13 mouse cellular contexts compared by ENCODE assay signal in genomic region chr12:79354621-79355020, GRCm38 (mm10). TPM values are rescaled to one million over a fixed set of nuclear protein-coding genes. Genes with fewer than 3 reads are reported as not detected.
DNase-seq lines count a peak whose midpoint lies in the region; ATAC-seq and TF ChIP-seq lines count a peak whose summit lies in the region.
"Had no signal": no experiment of that assay in that cellular context is flagged by ENCODE, and none has a peak within 500 bp of the region (broad histone marks: within the 10 kb centered on the region; RNA-seq: fewer than 3 reads in every experiment).

No protein-coding gene starts in this region.

- no peak overlapping the region for H3K4me3 ChIP-seq in lung, embryonic 15.5 days
- H3K4me3 ChIP-seq in lung, adult 2 months (replicated peaks; ENCODE audit: extremely low read depth, low read depth, low read length): no peak overlapping the region
- H3K4me3 ChIP-seq in stomach, postnatal 0 days (ENCODE audit: low read depth, low read length): no peak overlapping the region
- no peak overlapping the region for H3K4me3 ChIP-seq in forebrain, embryonic 14.5 days (ENCODE audit: low read depth, low read length)
- H3K4me3 ChIP-seq in left cerebral cortex, adult 2 months: no peak overlapping the region

- H3K27me3 ChIP-seq in lung, embryonic 15.5 days: no peaks in the 10 kb centered on the region
- no peaks in the 10 kb centered on the region for H3K27me3 ChIP-seq in stomach, postnatal 0 days (ENCODE audit: control insufficient read depth, insufficient read depth, low read length)
- H3K27me3 ChIP-seq in forebrain, embryonic 14.5 days (replicated peaks; ENCODE audit: control insufficient read depth, insufficient read depth, low read length): no peaks in the 10 kb centered on the region

- intact Hi-C loops in left cerebral cortex, adult 2 months (cut with DNase I): no loop called here

- H3K4me1 ChIP-seq in lung, embryonic 15.5 days: peaks cover 42% of the 10 kb centered on the region
- H3K4me1 ChIP-seq in lung, adult 2 months (ENCODE audit: control insufficient read depth, insufficient read depth, low read length): peaks cover 16% of the 10 kb centered on the region
- H3K4me1 ChIP-seq in stomach, postnatal 0 days (replicated peaks; ENCODE audit: control insufficient read depth, insufficient read depth): peaks cover 11% of the 10 kb centered on the region; the same call in 1 of the 2 replicates
- no peaks in the 10 kb centered on the region for H3K4me1 ChIP-seq in forebrain, embryonic 14.5 days (ENCODE audit: control insufficient read depth, insufficient read depth, low read length)

- 40% methylated on average over 7 of the region's 7 CpGs for WGBS in lung, embryonic 15.5 days
- 36% methylated on average over 7 of the region's 7 CpGs for WGBS in lung, adult 2 months
- WGBS in stomach, postnatal 0 days: 26% methylated on average over 7 of the region's 7 CpGs
- WGBS in forebrain, embryonic 14.5 days: 77% methylated on average over 7 of the region's 7 CpGs

- TF ChIP-seq CTCF in lung, adult 2 months (IDR thresholded peaks at IDR 0.05; ENCODE audit: insufficient read depth, low read length): no peak
- TF ChIP-seq CTCF in stomach, postnatal 0 days (IDR thresholded peaks at IDR 0.05; ENCODE audit: low read depth): no peak
- no peak for TF ChIP-seq CTCF in left cerebral cortex, adult 2 months (IDR thresholded peaks at IDR 0.05)

- H3K9ac ChIP-seq in lung, embryonic 15.5 days: no peak overlapping the region
- no peak overlapping the region for H3K9ac ChIP-seq in stomach, postnatal 0 days (ENCODE audit: low read length)
- no peak overlapping the region for H3K9ac ChIP-seq in forebrain, embryonic 14.5 days (ENCODE audit: low read length)
- H3K9ac ChIP-seq: hindbrain, embryonic 14.5 days; liver, embryonic 14.5 days had no signal

- no peak for ATAC-seq in lung, embryonic 15.5 days (ENCODE audit: borderline replicate concordance, extremely low read depth, low FRiP score, low TSS enrichment)
- ATAC-seq in stomach, postnatal 0 days (ENCODE audit: low FRiP score, low TSS enrichment): peak; percentile 36; the same call in 1 of the 2 replicates
- no peak for ATAC-seq in forebrain, embryonic 14.5 days

- no peak for TF ChIP-seq POLR2A in lung, adult 2 months (IDR thresholded peaks at IDR 0.05; ENCODE audit: borderline replicate concordance, extremely low read depth, low read depth, low read length)

- TF ChIP-seq EP300 in stomach, postnatal 0 days (optimal IDR thresholded peaks at IDR 0.05): no peak

- peak; percentile 15 for DNase-seq in adrenal gland, adult 8-10 months
- no peak for DNase-seq in adrenal gland, postnatal 10 days
- no peak for DNase-seq in lung, adult 2 months
- DNase-seq in kidney, postnatal 36 days: peak; percentile 47 to 58
- DNase-seq in stomach, postnatal 0 days (ENCODE audit: low spot score): no peak
- DNase-seq in forebrain, embryonic 14.5 days (ENCODE audit: low spot score): no peak
- no peak for DNase-seq in left cerebral cortex, adult 2 months (ENCODE audit: extremely low spot score in 1 of 2, low spot score in 2 of 2)
- DNase-seq: adrenal gland, adult 2 months; midbrain, embryonic 14.5 days; thymus, postnatal 36 days had no signal

- no peak overlapping the region for H3K4me2 ChIP-seq in lung, embryonic 15.5 days
- no peak overlapping the region for H3K4me2 ChIP-seq in stomach, postnatal 0 days (replicated peaks; ENCODE audit: low read depth)
- H3K4me2 ChIP-seq in forebrain, embryonic 14.5 days (ENCODE audit: low read length): no peak overlapping the region
- H3K4me2 ChIP-seq: hindbrain, embryonic 14.5 days had no signal

- H3K27ac ChIP-seq in lung, embryonic 15.5 days: peak overlapping the region; percentile 51; the same call in 1 of the 2 replicates
- H3K27ac ChIP-seq in stomach, postnatal 0 days (replicated peaks): peak overlapping the region; percentile 49; the same call in 1 of the 2 replicates
- no peak overlapping the region for H3K27ac ChIP-seq in forebrain, embryonic 14.5 days (ENCODE audit: low read depth, low read length)
- no peak overlapping the region for H3K27ac ChIP-seq in left cerebral cortex, adult 2 months
- H3K27ac ChIP-seq: hindbrain, embryonic 14.5 days; liver, embryonic 14.5 days had no signal

- no peaks in the 10 kb centered on the region for H3K36me3 ChIP-seq in lung, embryonic 15.5 days
- H3K36me3 ChIP-seq in stomach, postnatal 0 days (ENCODE audit: control insufficient read depth, insufficient read depth, low read length): no peaks in the 10 kb centered on the region
- H3K36me3 ChIP-seq in forebrain, embryonic 14.5 days (ENCODE audit: control insufficient read depth, insufficient read depth, low read length): no peaks in the 10 kb centered on the region

- H3K9me3 ChIP-seq in lung, embryonic 15.5 days: no peaks in the 10 kb centered on the region
- H3K9me3 ChIP-seq in stomach, postnatal 0 days (ENCODE audit: control insufficient read depth, low read length): no peaks in the 10 kb centered on the region
- no peaks in the 10 kb centered on the region for H3K9me3 ChIP-seq in forebrain, embryonic 14.5 days (replicated peaks; ENCODE audit: control insufficient read depth, low read length)

RNA-seq across cellular contexts. Expression of gene Rad51b, which starts 57.5 kb away (rescaled TPM):
- under 1 TPM; 0.35 to 0.74 (median 0.48) TPM for total RNA-seq in adrenal gland, adult 8-10 months (2022)
- 1 to 10 TPM; 1.6 to 3.0 TPM for total RNA-seq in adrenal gland, postnatal 10 days (2021)
- polyA plus RNA-seq in lung, embryonic 15.5 days (2015; fragmentation: Nextera tagmentation; extraction: Ambion mirVana): 7.6 and 9.0 TPM in 2 replicates
- polyA plus RNA-seq in lung, adult 2 months (2012; rRNA removed): 0.25 and 1.1 TPM in 2 replicates
- polyA plus RNA-seq in stomach, postnatal 0 days (2015; fragmentation: Nextera tagmentation; extraction: Ambion mirVana): 1.9 and 2.0 TPM in 2 replicates
- 2.6 and 3.5 TPM in 2 replicates for polyA plus RNA-seq in forebrain, embryonic 14.5 days (2014; fragmentation: Nextera tagmentation; extraction: Ambion mirVana)
- total RNA-seq in left cerebral cortex, adult 2 months (2021): under 1 TPM in 1 of 2 experiments, not detected in 1; 0.36 TPM

RNA-seq across cellular contexts. Expression of gene Zfyve26, which starts 58.5 kb away (rescaled TPM):
- total RNA-seq in adrenal gland, adult 8-10 months (2022): 10 to 100 TPM; 21.3 to 46.5 (median 28.2) TPM
- 10 to 100 TPM; 17.6 to 26.1 TPM for total RNA-seq in adrenal gland, postnatal 10 days (2021)
- polyA plus RNA-seq in lung, embryonic 15.5 days (2015; fragmentation: Nextera tagmentation; extraction: Ambion mirVana): 10.9 and 12.3 TPM in 2 replicates
- 20.1 and 21.7 TPM in 2 replicates for polyA plus RNA-seq in lung, adult 2 months (2012; rRNA removed)
- polyA plus RNA-seq in stomach, postnatal 0 days (2015; fragmentation: Nextera tagmentation; extraction: Ambion mirVana): 3.7 and 4.6 TPM in 2 replicates
- 8.5 and 8.9 TPM in 2 replicates for polyA plus RNA-seq in forebrain, embryonic 14.5 days (2014; fragmentation: Nextera tagmentation; extraction: Ambion mirVana)
- 10 to 100 TPM; 29.0 to 31.5 TPM for total RNA-seq in left cerebral cortex, adult 2 months (2021)

Comparison
In these comparisons a context has a peak if more than half of its experiments do, and no peak if none do; other contexts are left out.
1. DNase-seq: peak in adrenal gland, adult 8-10 months (single experiment) and kidney, postnatal 36 days (2 of 2); none in adrenal gland, postnatal 10 days (single experiment), lung, adult 2 months (single experiment), stomach, postnatal 0 days (single experiment), forebrain, embryonic 14.5 days (single experiment) and left cerebral cortex, adult 2 months (0 of 2).
2. H3K27ac ChIP-seq: peak in lung, embryonic 15.5 days (single experiment) and stomach, postnatal 0 days (single experiment); none in forebrain, embryonic 14.5 days (single experiment) and left cerebral cortex, adult 2 months (single experiment).